In the genomic region with DNA sequence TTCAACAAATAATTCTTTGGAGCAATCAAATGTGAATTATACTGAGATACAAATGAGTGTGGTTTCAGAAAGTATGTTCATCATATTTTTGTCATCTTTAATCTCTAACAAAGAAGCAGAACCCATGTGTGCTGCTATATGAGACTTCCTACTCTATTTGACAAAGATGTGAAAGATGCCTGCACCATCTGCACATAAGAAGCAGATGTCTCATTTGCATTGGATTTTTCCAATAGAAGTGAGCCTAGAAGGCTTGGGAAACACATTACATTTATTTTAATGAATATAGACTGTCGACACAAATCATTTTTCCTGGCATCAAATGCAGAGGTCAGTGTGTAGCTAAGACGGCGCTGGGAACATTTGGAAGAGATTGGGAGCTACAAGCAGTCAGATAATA, we compare ENCODE assay signal across 22 mouse cellular contexts. TPM values are rescaled to one million over a fixed set of nuclear protein-coding genes. Genes with fewer than 3 reads are reported as not detected.
A peak's percentile ranks its signal among the peaks of the same experiment; 100 is the strongest.
DNase-seq lines count a peak whose midpoint lies in the region; ATAC-seq lines count a peak whose summit lies in the region.
"Had no signal": no experiment of that assay in that cellular context is flagged by ENCODE, and none has a peak within 500 bp of the region (broad histone marks: within the 10 kb centered on the region; RNA-seq: fewer than 3 reads in every experiment).

No protein-coding gene starts in this region.

- no peak overlapping the region for H3K9ac ChIP-seq in forebrain, embryonic 16.5 days (replicated peaks; ENCODE audit: low read depth, low read length)
- H3K9ac ChIP-seq: heart, embryonic 13.5 days; hindbrain, embryonic 12.5 days; liver, embryonic 14.5 days; lung, embryonic 14.5 days; midbrain, embryonic 13.5 days had no signal

- no peak overlapping the region for H3K4me2 ChIP-seq in forebrain, embryonic 16.5 days (ENCODE audit: low read length)
- H3K4me2 ChIP-seq: heart, embryonic 13.5 days; hindbrain, embryonic 12.5 days; lung, embryonic 14.5 days; midbrain, embryonic 13.5 days had no signal

- peak; percentile 32 to 62 for DNase-seq in frontal cortex, adult 2 months (ENCODE audit: extremely low spot score in 1 of 2, low spot score in 1 of 2)
- DNase-seq in frontal cortex, postnatal 10 days (ENCODE audit: low spot score in 2 of 2) = no peak
- DNase-seq in left cerebral cortex, postnatal 14 days (ENCODE audit: low spot score in 2 of 2) = peak; percentile 22 to 39
- DNase-seq in left cerebral cortex, postnatal 4 days = no peak
- DNase-seq in layer of hippocampus, adult 9-11 months = peak; percentile 51
- DNase-seq in hindbrain, embryonic 10.5 days (ENCODE audit: low spot score) = no peak
- DNase-seq: adrenal gland, postnatal 10 days; cerebellum, adult 9-10 months; gastrocnemius, postnatal 14 days; heart, adult 18-20 months; heart, postnatal 14 days; kidney, postnatal 36 days; lung, embryonic 14.5 days had no signal

- H3K36me3 ChIP-seq in forebrain, embryonic 16.5 days (ENCODE audit: control insufficient read depth, insufficient read depth) = no peaks in the 10 kb centered on the region
- H3K36me3 ChIP-seq in hindbrain, embryonic 10.5 days = no peaks in the 10 kb centered on the region
- H3K36me3 ChIP-seq: heart, embryonic 13.5 days; hindbrain, embryonic 12.5 days; midbrain, embryonic 13.5 days had no signal

- no peaks in the 10 kb centered on the region for H3K4me1 ChIP-seq in forebrain, embryonic 16.5 days (replicated peaks; ENCODE audit: control insufficient read depth, insufficient read depth, low read length)
- H3K4me1 ChIP-seq in hindbrain, embryonic 10.5 days (replicated peaks) = no peaks in the 10 kb centered on the region
- H3K4me1 ChIP-seq: heart, embryonic 13.5 days; midbrain, embryonic 13.5 days had no signal

- H3K27me3 ChIP-seq in forebrain, embryonic 16.5 days (replicated peaks; ENCODE audit: control insufficient read depth, insufficient read depth, low read length) = no peaks in the 10 kb centered on the region
- H3K27me3 ChIP-seq in hindbrain, embryonic 10.5 days (ENCODE audit: insufficient read depth, poor library complexity, severe bottlenecking) = no peaks in the 10 kb centered on the region
- H3K27me3 ChIP-seq: heart, embryonic 13.5 days; hindbrain, embryonic 12.5 days; midbrain, embryonic 13.5 days had no signal

- intact Hi-C loops in left cerebral cortex, postnatal 14 days (cut with DNase I) = no loop called here
- intact Hi-C loops in left cerebral cortex, postnatal 4 days (cut with DNase I) = no loop called here

- no peak overlapping the region for H3K4me3 ChIP-seq in forebrain, embryonic 16.5 days (replicated peaks; ENCODE audit: low read length)
- no peak overlapping the region for H3K4me3 ChIP-seq in hindbrain, embryonic 10.5 days
- H3K4me3 ChIP-seq: heart, embryonic 13.5 days; hindbrain, embryonic 12.5 days; midbrain, embryonic 13.5 days had no signal

- H3K9me3 ChIP-seq in forebrain, embryonic 16.5 days (ENCODE audit: control insufficient read depth, low read length) = no peaks in the 10 kb centered on the region
- H3K9me3 ChIP-seq in hindbrain, embryonic 10.5 days = no peaks in the 10 kb centered on the region
- H3K9me3 ChIP-seq: heart, embryonic 13.5 days; hindbrain, embryonic 12.5 days; midbrain, embryonic 13.5 days had no signal

- peak; percentile 67; the same call in 1 of the 2 replicates for ATAC-seq in forebrain, embryonic 16.5 days
- ATAC-seq: intestine, postnatal 0 days; midbrain, embryonic 13.5 days had no signal

- H3K27ac ChIP-seq in forebrain, embryonic 16.5 days (ENCODE audit: low read length) = no peak overlapping the region
- H3K27ac ChIP-seq in hindbrain, embryonic 10.5 days = no peak overlapping the region
- H3K27ac ChIP-seq: heart, embryonic 13.5 days; hindbrain, embryonic 12.5 days; liver, embryonic 14.5 days; midbrain, embryonic 13.5 days had no signal

- WGBS in forebrain, embryonic 16.5 days = 59% methylated on average over 3 of the region's 3 CpGs
- 81% methylated on average over 3 of the region's 3 CpGs for WGBS in hindbrain, embryonic 10.5 days

RNA-seq across cellular contexts. Expression of a gene that starts 52.9 kb away (rescaled TPM):
- polyA plus RNA-seq in frontal cortex, adult 2 months (2012; rRNA removed) = 18.3 and 20.2 TPM in 2 replicates
- total RNA-seq in left cerebral cortex, postnatal 14 days (2021) = 10 to 100 TPM; 21.6 to 22.5 TPM
- 10 to 100 TPM; 11.9 to 12.7 TPM for total RNA-seq in left cerebral cortex, postnatal 4 days (2021)
- 5.0 and 6.7 TPM in 2 replicates for polyA plus RNA-seq in forebrain, embryonic 16.5 days (2015; fragmentation: Nextera tagmentation; extraction: Ambion mirVana)
- 4.5 and 7.5 TPM in 2 replicates for polyA plus RNA-seq in hindbrain, embryonic 10.5 days (2016; fragmentation: Nextera tagmentation; extraction: Ambion mirVana)
- total RNA-seq: MEL; monocyte, adult 5-6 weeks had no signal
- polyA plus RNA-seq: C2C12 had no signal

Comparison
In these comparisons a context has a peak if more than half of its experiments do, and no peak if none do; other contexts are left out.
1. DNase-seq: peak in frontal cortex, adult 2 months (2 of 2), left cerebral cortex, postnatal 14 days (2 of 2) and layer of hippocampus, adult 9-11 months (single experiment); none in frontal cortex, postnatal 10 days (0 of 2), left cerebral cortex, postnatal 4 days (single experiment) and hindbrain, embryonic 10.5 days (single experiment).